Mouse (Mus musculus): ENCODE measurements around the gene Thap4. TPM values are rescaled to one million over a fixed set of nuclear protein-coding genes. Genes with fewer than 3 reads are reported as not detected.
A peak's percentile ranks its signal among the peaks of the same experiment; 100 is the strongest.

Thap4 gene
- polyA plus RNA-seq, 1 experiment from 2014 or later: 42.7 TPM

DNA sequence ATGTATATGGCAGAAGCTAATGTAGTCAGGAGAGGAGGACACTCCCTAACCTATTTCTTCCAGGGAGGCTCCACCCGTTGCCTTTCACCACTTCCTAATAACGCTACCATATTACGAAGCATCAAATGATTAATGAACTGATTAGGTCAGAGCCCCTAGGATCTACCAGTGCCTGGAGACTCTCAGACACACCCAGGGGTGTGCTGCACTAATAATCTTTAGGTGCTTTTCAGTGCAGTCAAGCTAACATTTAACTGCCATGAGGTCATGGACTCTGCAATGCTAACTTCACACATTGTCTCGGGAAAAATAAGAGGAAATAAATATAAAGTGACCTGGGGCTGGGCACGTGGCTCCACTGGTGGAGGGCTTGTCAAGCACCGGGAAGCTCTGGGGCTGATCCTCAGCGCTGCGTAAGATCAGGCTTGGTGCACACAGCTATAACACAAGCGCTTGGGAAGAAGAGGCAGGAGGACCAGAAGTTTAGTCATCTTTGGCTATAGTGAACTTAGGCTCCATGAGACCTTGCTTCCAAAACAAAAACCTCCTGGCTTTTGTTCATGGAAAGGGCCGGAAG is 51.1 kb downstream of the Thap4 start:
- Histone ChIP-seq H3K4me2 (ENCODE audit: low read depth, low read length) (no peak overlapping the region), H3K27me3 (ENCODE audit: control insufficient read depth, insufficient read depth, low read length) (no peaks in the 10 kb centered on the region), H3K27ac (ENCODE audit: low read length) (peak overlapping the region; percentile 54), H3K9ac (ENCODE audit: low read length) (no peak overlapping the region), H3K36me3 (ENCODE audit: control insufficient read depth, insufficient read depth, low read length) (no peaks in the 10 kb centered on the region), H3K4me3 (replicated peaks; ENCODE audit: low read length) (no peak overlapping the region), H3K4me1 (ENCODE audit: control insufficient read depth, insufficient read depth, low read length) (0 out of 2 replicates have a peak, but pooled peaks cover 3% of the 10 kb centered on the region), H3K9me3 (replicated peaks; ENCODE audit: control insufficient read depth, low read length) (no peaks in the 10 kb centered on the region)
- WGBS: 74% methylated on average over 10 of the region's 10 CpGs
- ATAC-seq (ENCODE audit: insufficient read depth, low FRiP score): peak; percentile 87

DNA sequence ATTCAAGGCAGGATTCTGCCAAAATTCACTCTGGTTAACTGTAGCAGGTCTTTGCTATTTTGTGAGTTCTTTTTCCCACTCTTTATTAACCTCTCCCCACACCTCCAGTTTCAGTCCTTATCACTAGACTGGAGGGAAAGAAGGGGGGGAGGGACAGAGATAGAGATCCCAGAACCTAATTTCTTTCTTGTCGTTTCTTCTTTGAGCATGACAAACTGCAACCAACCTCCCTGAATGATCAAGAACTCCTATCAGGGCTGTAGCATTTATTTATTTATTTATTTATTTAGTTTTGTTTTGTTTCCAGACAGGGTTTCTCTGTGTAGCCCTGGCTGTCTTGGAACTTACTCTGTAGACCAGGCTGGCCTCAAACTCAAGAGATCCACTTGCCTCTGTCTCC is 52.6 kb downstream of the Thap4 start:
- no peak for ATAC-seq (ENCODE audit: insufficient read depth, low FRiP score)
- 78% methylated on average over 1 of the region's 1 CpGs for WGBS

DNA sequence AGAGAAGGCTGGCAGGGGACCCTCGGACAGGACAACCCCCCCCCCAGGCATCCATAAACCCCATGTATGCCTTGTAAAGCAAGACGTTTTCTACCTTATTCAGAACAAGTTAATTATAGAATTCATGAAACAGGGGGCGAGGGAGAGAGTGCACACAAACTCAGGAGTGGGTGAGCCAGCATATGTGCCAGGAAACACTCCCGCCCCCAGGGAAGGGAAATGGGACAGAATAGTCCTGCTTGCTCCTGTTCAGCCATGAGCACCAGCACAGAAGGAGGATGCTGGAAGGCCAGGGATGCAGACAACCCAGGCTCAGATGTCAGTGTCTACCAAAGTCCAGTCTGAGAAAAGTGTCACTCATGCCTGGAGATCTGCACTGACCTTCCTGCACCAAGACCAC is 55.5 kb downstream of the Thap4 start:
- 73% methylated on average over 4 of the region's 4 CpGs for WGBS

More for the DNA sequence above, 52.6 kb downstream of the Thap4 start:
- no peak overlapping the region for H3K9ac ChIP-seq (ENCODE audit: low read length)
- no peaks in the 10 kb centered on the region for H3K36me3 ChIP-seq (ENCODE audit: control insufficient read depth, insufficient read depth, low read length)
- no peak overlapping the region for H3K27ac ChIP-seq (ENCODE audit: low read length)
- no peak overlapping the region for H3K4me2 ChIP-seq (ENCODE audit: low read depth, low read length)
- H3K4me3 ChIP-seq (replicated peaks; ENCODE audit: low read length): no peak overlapping the region
- no peaks in the 10 kb centered on the region for H3K27me3 ChIP-seq (ENCODE audit: control insufficient read depth, insufficient read depth, low read length)
- 0 out of 2 replicates have a peak, but pooled peaks cover 3% of the 10 kb centered on the region for H3K4me1 ChIP-seq (ENCODE audit: control insufficient read depth, insufficient read depth, low read length)
- no peaks in the 10 kb centered on the region for H3K9me3 ChIP-seq (replicated peaks; ENCODE audit: control insufficient read depth, low read length)

DNA sequence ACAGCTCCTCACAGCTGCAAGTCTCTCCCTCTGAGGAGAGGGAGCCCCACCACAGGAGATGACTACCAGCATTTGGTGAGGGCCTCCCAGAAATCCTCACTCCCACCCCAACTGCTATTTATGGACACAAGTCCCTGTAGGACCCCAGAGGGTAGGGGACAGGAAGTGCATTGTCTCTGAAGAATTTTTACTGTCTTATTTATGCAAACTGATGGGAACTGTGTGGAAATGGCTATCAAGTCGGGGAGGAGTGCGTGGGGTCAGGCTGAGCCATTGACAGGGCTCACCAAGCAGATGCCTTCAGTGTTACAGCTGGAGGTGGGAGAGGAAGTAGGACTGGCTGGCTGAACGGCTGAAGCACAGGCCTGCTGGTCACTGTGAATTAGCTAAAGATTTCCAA is 57.3 kb downstream of the Thap4 start:
- Histone ChIP-seq H3K27me3 (ENCODE audit: control insufficient read depth, insufficient read depth, low read length) (no peaks in the 10 kb centered on the region), H3K9me3 (replicated peaks; ENCODE audit: control insufficient read depth, low read length) (no peaks in the 10 kb centered on the region), H3K27ac (ENCODE audit: low read length) (0 out of 2 replicates have a peak overlapping the region, but pooled peaks have one; percentile 34), H3K4me2 (ENCODE audit: low read depth, low read length) (no peak overlapping the region), H3K9ac (ENCODE audit: low read length) (no peak overlapping the region), H3K4me3 (replicated peaks; ENCODE audit: low read length) (no peak overlapping the region), H3K4me1 (ENCODE audit: control insufficient read depth, insufficient read depth, low read length) (no peaks in the 10 kb centered on the region), H3K36me3 (ENCODE audit: control insufficient read depth, insufficient read depth, low read length) (no peaks in the 10 kb centered on the region)
- WGBS: 44% methylated on average over 3 of the region's 3 CpGs
- ATAC-seq (ENCODE audit: insufficient read depth, low FRiP score): no peak

More for the DNA sequence above, 55.5 kb downstream of the Thap4 start:
- no peak for ATAC-seq (ENCODE audit: insufficient read depth, low FRiP score)
- Histone ChIP-seq H3K9me3 (replicated peaks; ENCODE audit: control insufficient read depth, low read length) (no peaks in the 10 kb centered on the region), H3K36me3 (ENCODE audit: control insufficient read depth, insufficient read depth, low read length) (no peaks in the 10 kb centered on the region), H3K4me2 (ENCODE audit: low read depth, low read length) (no peak overlapping the region), H3K4me1 (ENCODE audit: control insufficient read depth, insufficient read depth, low read length) (0 out of 2 replicates have a peak, but pooled peaks cover 2% of the 10 kb centered on the region), H3K9ac (ENCODE audit: low read length) (no peak overlapping the region), H3K27ac (ENCODE audit: low read length) (no peak overlapping the region), H3K27me3 (ENCODE audit: control insufficient read depth, insufficient read depth, low read length) (no peaks in the 10 kb centered on the region), H3K4me3 (replicated peaks; ENCODE audit: low read length) (no peak overlapping the region)

DNA sequence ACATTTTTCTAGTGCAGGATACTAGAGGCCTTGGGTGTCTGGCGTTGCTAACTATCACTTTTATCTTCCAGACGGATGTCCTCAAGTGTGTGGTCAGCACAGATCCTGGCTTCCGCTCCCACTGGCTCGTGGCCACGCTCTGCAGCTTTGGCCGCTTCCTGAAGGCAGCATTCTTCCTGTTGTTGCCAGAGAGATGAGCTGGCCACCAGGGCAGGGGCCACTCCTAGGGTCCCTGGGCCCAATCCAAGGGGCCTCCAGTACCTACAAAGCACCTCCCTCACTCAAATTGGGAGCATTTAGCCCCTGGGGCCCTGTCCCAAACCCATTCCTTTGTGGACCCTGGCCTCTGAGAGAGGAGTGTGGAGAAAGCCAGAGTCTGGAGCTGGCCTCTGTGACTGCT is 59.7 kb downstream of the Thap4 start:
- Histone ChIP-seq H3K4me3 (replicated peaks; ENCODE audit: low read length) (no peak overlapping the region), H3K9me3 (replicated peaks; ENCODE audit: control insufficient read depth, low read length) (no peaks in the 10 kb centered on the region), H3K27ac (ENCODE audit: low read length) (peak overlapping the region; percentile 53; the same call in 1 of the 2 replicates), H3K4me1 (ENCODE audit: control insufficient read depth, insufficient read depth, low read length) (no peaks in the 10 kb centered on the region), H3K27me3 (ENCODE audit: control insufficient read depth, insufficient read depth, low read length) (no peaks in the 10 kb centered on the region), H3K4me2 (ENCODE audit: low read depth, low read length) (no peak overlapping the region), H3K9ac (ENCODE audit: low read length) (no peak overlapping the region), H3K36me3 (ENCODE audit: control insufficient read depth, insufficient read depth, low read length) (no peaks in the 10 kb centered on the region)
- WGBS: 78% methylated on average over 6 of the region's 6 CpGs
- no peak for ATAC-seq (ENCODE audit: insufficient read depth, low FRiP score)

DNA sequence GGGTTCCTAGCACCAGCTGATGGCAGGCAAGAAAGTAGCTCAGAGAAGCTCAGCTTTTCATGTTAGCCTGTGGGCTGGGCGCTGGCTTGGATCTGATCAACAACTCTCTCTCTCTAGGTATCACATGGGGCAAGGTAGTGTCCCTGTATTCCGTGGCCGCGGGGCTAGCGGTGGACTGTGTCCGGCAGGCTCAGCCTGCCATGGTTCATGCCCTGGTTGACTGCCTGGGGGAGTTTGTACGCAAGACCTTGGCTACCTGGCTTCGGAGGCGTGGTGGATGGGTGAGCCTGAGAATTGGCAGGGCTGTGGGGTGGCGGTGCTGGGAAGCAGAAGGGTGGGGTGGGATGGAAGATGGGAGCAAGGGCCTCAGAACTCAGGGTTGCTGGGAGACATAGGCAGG is 60.7 kb downstream of the Thap4 start:
- H3K27ac ChIP-seq (ENCODE audit: low read length): no peak overlapping the region
- WGBS: 90% methylated on average over 10 of the region's 10 CpGs
- ATAC-seq (ENCODE audit: insufficient read depth, low FRiP score): no peak

DNA sequence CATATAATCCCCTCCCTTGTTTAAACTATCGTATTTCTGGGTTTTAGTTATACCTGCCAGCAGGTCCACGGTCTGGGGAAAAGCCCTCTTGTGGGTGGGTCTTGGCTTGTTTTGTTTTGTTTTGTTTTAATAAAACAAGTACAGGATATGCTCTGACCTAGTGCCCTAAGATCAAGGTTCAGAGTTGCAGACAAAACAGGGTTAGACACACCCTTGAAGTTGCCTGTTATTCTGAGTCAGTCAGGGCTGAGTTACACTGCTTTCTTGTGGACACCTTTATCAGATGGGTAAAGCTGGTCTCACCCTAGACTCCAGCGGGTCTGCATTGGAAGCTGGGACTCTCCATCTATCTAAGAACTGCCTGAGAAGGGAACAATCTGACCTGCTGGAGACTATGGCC is 61.2 kb downstream of the Thap4 start:
- H3K27me3 ChIP-seq (ENCODE audit: control insufficient read depth, insufficient read depth, low read length): no peaks in the 10 kb centered on the region
- no peak overlapping the region for H3K4me2 ChIP-seq (ENCODE audit: low read depth, low read length)
- no peak overlapping the region for H3K27ac ChIP-seq (ENCODE audit: low read length)
- no peak overlapping the region for H3K4me3 ChIP-seq (replicated peaks; ENCODE audit: low read length)
- no peaks in the 10 kb centered on the region for H3K36me3 ChIP-seq (ENCODE audit: control insufficient read depth, insufficient read depth, low read length)
- 64% methylated on average over 3 of the region's 3 CpGs for WGBS
- ATAC-seq (ENCODE audit: insufficient read depth, low FRiP score): no peak
- no peaks in the 10 kb centered on the region; the same call in 1 of the 2 replicates for H3K4me1 ChIP-seq (ENCODE audit: control insufficient read depth, insufficient read depth, low read length)
- H3K9ac ChIP-seq (ENCODE audit: low read length): no peak overlapping the region
- no peaks in the 10 kb centered on the region for H3K9me3 ChIP-seq (replicated peaks; ENCODE audit: control insufficient read depth, low read length)

More for the DNA sequence above, 60.7 kb downstream of the Thap4 start:
- Histone ChIP-seq H3K36me3 (ENCODE audit: control insufficient read depth, insufficient read depth, low read length) (no peaks in the 10 kb centered on the region), H3K4me2 (ENCODE audit: low read depth, low read length) (no peak overlapping the region), H3K4me3 (replicated peaks; ENCODE audit: low read length) (no peak overlapping the region), H3K9me3 (replicated peaks; ENCODE audit: control insufficient read depth, low read length) (no peaks in the 10 kb centered on the region), H3K27me3 (ENCODE audit: control insufficient read depth, insufficient read depth, low read length) (no peaks in the 10 kb centered on the region), H3K4me1 (ENCODE audit: control insufficient read depth, insufficient read depth, low read length) (no peaks in the 10 kb centered on the region), H3K9ac (ENCODE audit: low read length) (no peak overlapping the region)

DNA sequence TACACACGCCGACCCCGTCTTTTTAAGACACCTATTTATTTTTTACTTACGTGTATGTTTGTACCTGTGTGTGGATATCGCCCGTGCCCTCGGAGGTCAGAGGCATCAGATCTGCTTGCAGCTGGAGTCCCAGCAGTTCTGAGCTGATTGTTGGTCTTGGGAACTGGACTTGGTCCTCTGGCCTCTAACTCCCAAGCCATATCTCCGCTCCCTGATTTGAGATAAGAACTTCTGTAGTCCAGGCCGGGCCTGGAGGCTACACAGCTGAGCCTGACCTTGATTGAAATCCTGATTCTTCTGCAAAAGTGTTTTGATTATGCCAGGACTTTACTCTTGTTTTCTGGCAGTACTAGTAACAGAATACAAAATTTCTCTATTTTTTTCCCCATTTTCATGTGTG is 61.9 kb downstream of the Thap4 start:
- no peak overlapping the region for H3K9ac ChIP-seq (ENCODE audit: low read length)
- H3K4me3 ChIP-seq (replicated peaks; ENCODE audit: low read length): no peak overlapping the region
- no peak overlapping the region for H3K27ac ChIP-seq (ENCODE audit: low read length)
- ATAC-seq (ENCODE audit: insufficient read depth, low FRiP score): no peak
- no peaks in the 10 kb centered on the region for H3K9me3 ChIP-seq (replicated peaks; ENCODE audit: control insufficient read depth, low read length)
- no peaks in the 10 kb centered on the region; the same call in 1 of the 2 replicates for H3K4me1 ChIP-seq (ENCODE audit: control insufficient read depth, insufficient read depth, low read length)
- H3K36me3 ChIP-seq (ENCODE audit: control insufficient read depth, insufficient read depth, low read length): no peaks in the 10 kb centered on the region
- no peak overlapping the region for H3K4me2 ChIP-seq (ENCODE audit: low read depth, low read length)
- H3K27me3 ChIP-seq (ENCODE audit: control insufficient read depth, insufficient read depth, low read length): no peaks in the 10 kb centered on the region
- WGBS: 76% methylated on average over 9 of the region's 9 CpGs

DNA sequence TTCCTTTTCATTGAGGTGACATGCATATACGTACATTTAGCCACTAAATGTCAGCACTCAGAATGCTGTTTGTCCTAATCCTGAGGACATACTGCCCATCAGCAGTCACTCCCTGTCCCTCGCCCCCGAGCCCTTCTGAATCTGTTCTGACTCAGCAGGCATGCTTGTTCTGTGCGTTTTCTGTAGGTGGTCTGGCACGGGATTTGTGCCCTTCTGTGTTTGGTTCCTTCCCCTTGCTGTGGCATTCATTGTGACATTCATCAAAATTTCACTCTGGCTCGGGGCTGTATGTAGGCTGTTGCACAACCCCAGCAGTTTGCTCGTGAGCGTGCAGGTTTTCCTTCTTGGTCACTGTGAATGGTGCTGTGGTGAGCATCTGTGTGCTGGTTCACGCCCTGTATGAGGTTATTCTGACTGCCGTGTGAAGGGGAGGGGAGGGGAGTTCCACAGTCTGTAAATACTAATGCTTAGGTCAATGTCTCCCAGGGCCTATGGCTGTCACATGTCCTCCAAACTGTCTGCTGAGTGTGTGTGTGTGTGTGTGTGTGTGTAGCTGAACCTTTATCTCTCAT is 62.8 kb downstream of the Thap4 start:
- no peak overlapping the region for H3K27ac ChIP-seq (ENCODE audit: low read length)
- H3K36me3 ChIP-seq (ENCODE audit: control insufficient read depth, insufficient read depth, low read length): no peaks in the 10 kb centered on the region
- H3K9me3 ChIP-seq (replicated peaks; ENCODE audit: control insufficient read depth, low read length): no peaks in the 10 kb centered on the region
- 68% methylated on average over 10 of the region's 10 CpGs for WGBS
- no peak for ATAC-seq (ENCODE audit: insufficient read depth, low FRiP score)
- no peak overlapping the region for H3K4me3 ChIP-seq (replicated peaks; ENCODE audit: low read length)
- H3K4me2 ChIP-seq (ENCODE audit: low read depth, low read length): no peak overlapping the region
- H3K4me1 ChIP-seq (ENCODE audit: control insufficient read depth, insufficient read depth, low read length): peaks cover 7% of the 10 kb centered on the region; the same call in 1 of the 2 replicates
- H3K9ac ChIP-seq (ENCODE audit: low read length): no peak overlapping the region
- no peaks in the 10 kb centered on the region for H3K27me3 ChIP-seq (ENCODE audit: control insufficient read depth, insufficient read depth, low read length)
